Mouse (Mus musculus): ENCODE measurements around the gene Ppp1r12c. TPM values are rescaled to one million over a fixed set of nuclear protein-coding genes. Genes with fewer than 3 reads are reported as not detected.

Gene Ppp1r12c
- total and polyA plus RNA-seq, 3 experiments: 55.8 to 103 (median 71.0) TPM

- peaks cover 5% of the 10 kb centered on the region for H3K9me3 ChIP-seq (replicated peaks; ENCODE audit: low read length)
- DNase-seq (ENCODE audit: extremely low read depth): no peak
- in situ Hi-C loops (cut with MboI; ENCODE audit: low pct_ligation_motif_present, low pct_unique_long_range_greater_than_20kb, low sequenced_read_pairs): loop anchor here (10.0 kb wide), 1 partner anchor 143 kb away; no protein-coding TSS in a partner anchor
- H3K9ac ChIP-seq (ENCODE audit: insufficient read depth, low read depth): no peak overlapping the region
- TF ChIP-seq RAD21 (IDR thresholded peaks at IDR 0.05; ENCODE audit: low read depth, low read length): no peak
- TF ChIP-seq JUND (conservative IDR thresholded peaks at IDR 0.05; ENCODE audit: low read depth, low read length): no peak
- no peak for TF ChIP-seq TCF12 (IDR thresholded peaks at IDR 0.05; ENCODE audit: low read depth, low read length)
- no peak for TF ChIP-seq MAFK (IDR thresholded peaks at IDR 0.05; ENCODE audit: insufficient replicate concordance, low read length)
- TF ChIP-seq ZNF384 (IDR thresholded peaks at IDR 0.05; ENCODE audit: low read depth, low read length): no peak
- TF ChIP-seq MAX (IDR thresholded peaks at IDR 0.05; ENCODE audit: low read length): no peak
- TF ChIP-seq UBTF (IDR thresholded peaks at IDR 0.05; ENCODE audit: low read depth, low read length): no peak
- TF ChIP-seq EP300 (IDR thresholded peaks at IDR 0.05; ENCODE audit: low read length): no peak
- TF ChIP-seq GABPA (IDR thresholded peaks at IDR 0.05; ENCODE audit: insufficient replicate concordance, low read depth, low read length): no peak
- TF ChIP-seq SMC3 (IDR thresholded peaks at IDR 0.05; ENCODE audit: low read depth, low read length): no peak
- TF ChIP-seq MXI1 (IDR thresholded peaks at IDR 0.05; ENCODE audit: low read depth, low read length): no peak
- no peak for TF ChIP-seq USF2 (conservative IDR thresholded peaks at IDR 0.05; ENCODE audit: low read depth, low read length)
- no peak for TF ChIP-seq USF1 (IDR thresholded peaks at IDR 0.05; ENCODE audit: low read depth, low read length)
- no peak for TF ChIP-seq CHD2 (IDR thresholded peaks at IDR 0.05; ENCODE audit: low read length)
- TF ChIP-seq ELF1 (IDR thresholded peaks at IDR 0.05; ENCODE audit: low read depth, low read length): no peak
- H3K27ac ChIP-seq (ENCODE audit: insufficient read depth, low read depth): no peak overlapping the region
- no peak overlapping the region for H3K4me2 ChIP-seq (ENCODE audit: insufficient read depth, low read depth, poor library complexity, severe bottlenecking)
- H3K4me3 ChIP-seq (replicated peaks in 1 of 3; ENCODE audit: low read depth in 2 of 3, low read length in 2 of 3, poor library complexity in 1 of 3): no peak overlapping the region
- dilution Hi-C loops (cut with MboI; ENCODE audit: extremely low pct_ligation_motif_present, extremely low pct_unique_long_range_greater_than_20kb, low sequenced_read_pairs): no loop called here
- no peaks in the 10 kb centered on the region for H3K27me3 ChIP-seq (replicated peaks)
- no peaks in the 10 kb centered on the region for H3K79me2 ChIP-seq (replicated peaks; ENCODE audit: control insufficient read depth, extremely low read depth, insufficient read depth, poor library complexity, severe bottlenecking)
- peaks cover 0 to 8% of the 10 kb centered on the region in 2 experiments; a peak in 2 of 4 replicates for H3K4me1 ChIP-seq (ENCODE audit: control insufficient read depth in 1 of 2, insufficient read depth in 2 of 2)
- H3K36me3 ChIP-seq (replicated peaks in 1 of 2; ENCODE audit: control insufficient read depth in 1 of 2, insufficient read depth in 1 of 2, low read length in 1 of 2): peaks cover 49 to 92% of the 10 kb centered on the region in 2 experiments
These were observed 63.8 kb downstream of the Ppp1r12c start for GRCm38 (mm10) chr7:4437721-4438120.

- in situ Hi-C loops (cut with MboI; ENCODE audit: low pct_ligation_motif_present, low pct_unique_long_range_greater_than_20kb, low sequenced_read_pairs) (loop anchor here (10.0 kb wide), 1 partner anchor 137 kb away; no protein-coding TSS in a partner anchor), dilution Hi-C loops (cut with MboI; ENCODE audit: extremely low pct_ligation_motif_present, extremely low pct_unique_long_range_greater_than_20kb, low sequenced_read_pairs) (no loop called here)
- DNase-seq (ENCODE audit: extremely low read depth): no peak
- H3K4me2 ChIP-seq (ENCODE audit: insufficient read depth, low read depth, poor library complexity, severe bottlenecking): no peak overlapping the region
- H3K36me3 ChIP-seq (replicated peaks in 1 of 2; ENCODE audit: control insufficient read depth in 1 of 2, insufficient read depth in 1 of 2, low read length in 1 of 2): peaks cover 54 to 95% of the 10 kb centered on the region in 2 experiments
- H3K27ac ChIP-seq (ENCODE audit: insufficient read depth, low read depth): no peak overlapping the region
- no peaks in the 10 kb centered on the region for H3K79me2 ChIP-seq (replicated peaks; ENCODE audit: control insufficient read depth, extremely low read depth, insufficient read depth, poor library complexity, severe bottlenecking)
- no peaks in the 10 kb centered on the region for H3K4me1 ChIP-seq (ENCODE audit: control insufficient read depth in 1 of 2, insufficient read depth in 2 of 2)
- H3K4me3 ChIP-seq (replicated peaks in 1 of 3; ENCODE audit: low read depth in 2 of 3, low read length in 2 of 3, poor library complexity in 1 of 3): no peak overlapping the region
- TF ChIP-seq BHLHE40 (IDR thresholded peaks at IDR 0.05; ENCODE audit: low read depth, low read length) (no peak), TCF12 (IDR thresholded peaks at IDR 0.05; ENCODE audit: low read depth, low read length) (no peak), HCFC1 (IDR thresholded peaks at IDR 0.05; ENCODE audit: low read depth, low read length) (no peak), TBP (conservative IDR thresholded peaks at IDR 0.05; ENCODE audit: low read depth, low read length) (no peak)
- H3K9me3 ChIP-seq (replicated peaks; ENCODE audit: low read length): peaks cover 5% of the 10 kb centered on the region
- H3K9ac ChIP-seq (ENCODE audit: insufficient read depth, low read depth): no peak overlapping the region
- H3K27me3 ChIP-seq (replicated peaks): no peaks in the 10 kb centered on the region
These were observed 69.5 kb downstream of the Ppp1r12c start for GRCm38 (mm10) chr7:4432026-4432425.
